Comparison of ENCODE assay signal across 8 mouse cellular contexts in the genomic region with DNA sequence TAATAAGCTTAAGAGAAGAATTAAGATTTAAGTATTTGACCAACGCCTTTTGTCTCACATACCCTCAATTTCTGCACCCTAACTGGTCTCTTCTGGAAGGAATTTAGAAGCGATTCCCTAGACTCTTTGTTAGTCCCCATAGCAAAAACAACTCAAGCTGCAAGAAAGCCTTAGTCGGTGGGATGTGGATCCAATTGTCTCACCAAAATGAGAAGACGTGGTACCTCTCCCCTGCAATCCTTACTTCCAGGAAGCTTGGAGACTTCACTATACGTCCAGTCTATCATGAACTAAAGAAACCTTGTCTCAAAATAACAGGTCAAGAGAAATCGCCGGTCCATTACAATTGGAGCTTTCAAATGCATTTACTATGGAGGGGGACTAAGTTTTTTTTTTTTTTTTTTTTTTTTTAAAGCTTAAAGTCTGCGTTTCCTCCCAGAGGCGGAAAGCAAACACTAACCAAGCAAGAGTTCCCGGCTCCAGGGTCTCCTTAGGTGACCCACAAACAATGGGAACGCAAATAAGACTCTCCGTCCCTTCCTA. TPM values are rescaled to one million over a fixed set of nuclear protein-coding genes. Genes with fewer than 3 reads are reported as not detected.
DNase-seq lines count a peak whose midpoint lies in the region; ATAC-seq and TF ChIP-seq lines count a peak whose summit lies in the region.

No protein-coding gene starts in this region.

- ATAC-seq in hindbrain, postnatal 0 days, result no peak
- no peak for ATAC-seq in neural tube, embryonic 13.5 days (ENCODE audit: low read depth)

- TF ChIP-seq POLR2A in lung, adult 2 months (IDR thresholded peaks at IDR 0.05; ENCODE audit: borderline replicate concordance, extremely low read depth, low read depth, low read length), result no peak

- H3K27ac ChIP-seq in embryonic facial prominence, embryonic 10.5 days (replicated peaks), result peak overlapping the region; percentile 92
- peak overlapping the region; percentile 66 for H3K27ac ChIP-seq in hindbrain, postnatal 0 days
- peak overlapping the region; percentile 94 for H3K27ac ChIP-seq in neural tube, embryonic 13.5 days (replicated peaks)

- no peak for TF ChIP-seq CTCF in lung, adult 2 months (IDR thresholded peaks at IDR 0.05; ENCODE audit: insufficient read depth, low read length)
- no peak for TF ChIP-seq CTCF in hindbrain, postnatal 0 days (IDR thresholded peaks at IDR 0.05; ENCODE audit: low read depth)

- peak overlapping the region; percentile 67 for H3K4me3 ChIP-seq in lung, adult 2 months (replicated peaks; ENCODE audit: extremely low read depth, low read depth, low read length)
- peak overlapping the region; percentile 97 for H3K4me3 ChIP-seq in embryonic facial prominence, embryonic 10.5 days
- peak overlapping the region; percentile 100 for H3K4me3 ChIP-seq in hindbrain, postnatal 0 days (ENCODE audit: low read length)
- H3K4me3 ChIP-seq in neural tube, embryonic 13.5 days, result peak overlapping the region; percentile 85

- intact Hi-C loops in left cerebral cortex, postnatal 10 days (cut with DNase I), result no loop called here

- DNase-seq in lung, adult 2 months, result no peak
- no peak for DNase-seq in lung, postnatal 4 days
- DNase-seq in embryonic facial prominence, embryonic 10.5 days (ENCODE audit: low spot score), result peak; percentile 38
- DNase-seq in hindbrain, postnatal 0 days (ENCODE audit: low spot score), result peak; percentile 11
- DNase-seq in frontal cortex, postnatal 25 days (ENCODE audit: low spot score in 2 of 2), result no peak
- DNase-seq in thymus, postnatal 10 days (ENCODE audit: low spot score in 2 of 2), result no peak
- DNase-seq in left cerebral cortex, postnatal 10 days (ENCODE audit: extremely low spot score in 1 of 2, low spot score in 2 of 2), result no peak

- 1% methylated on average over 12 of the region's 12 CpGs for WGBS in lung, adult 2 months
- 2% methylated on average over 12 of the region's 12 CpGs for WGBS in embryonic facial prominence, embryonic 10.5 days
- WGBS in hindbrain, postnatal 0 days, result 2% methylated on average over 12 of the region's 12 CpGs
- WGBS in neural tube, embryonic 13.5 days, result 2% methylated on average over 12 of the region's 12 CpGs

- H3K36me3 ChIP-seq in embryonic facial prominence, embryonic 10.5 days (replicated peaks), result peaks cover 55% of the 10 kb centered on the region
- H3K36me3 ChIP-seq in hindbrain, postnatal 0 days (ENCODE audit: insufficient read depth, low read length), result peaks cover 13% of the 10 kb centered on the region
- peaks cover 33% of the 10 kb centered on the region for H3K36me3 ChIP-seq in neural tube, embryonic 13.5 days

- peak overlapping the region; percentile 91 for H3K9ac ChIP-seq in hindbrain, postnatal 0 days (replicated peaks; ENCODE audit: low read length)
- peak overlapping the region; percentile 89 for H3K9ac ChIP-seq in neural tube, embryonic 13.5 days

- H3K27me3 ChIP-seq in embryonic facial prominence, embryonic 10.5 days (replicated peaks; ENCODE audit: low read depth, poor library complexity, severe bottlenecking), result no peaks in the 10 kb centered on the region
- H3K27me3 ChIP-seq in hindbrain, postnatal 0 days (ENCODE audit: insufficient read depth, low read length), result no peaks in the 10 kb centered on the region
- H3K27me3 ChIP-seq in neural tube, embryonic 13.5 days, result no peaks in the 10 kb centered on the region

- H3K4me1 ChIP-seq in lung, adult 2 months (ENCODE audit: control insufficient read depth, insufficient read depth, low read length), result no peaks in the 10 kb centered on the region; the same call in 1 of the 2 replicates
- H3K4me1 ChIP-seq in embryonic facial prominence, embryonic 10.5 days, result peaks cover 27% of the 10 kb centered on the region
- 0 out of 2 replicates have a peak, but pooled peaks cover 3% of the 10 kb centered on the region for H3K4me1 ChIP-seq in hindbrain, postnatal 0 days (ENCODE audit: insufficient read depth, low read length)
- peaks cover 27% of the 10 kb centered on the region for H3K4me1 ChIP-seq in neural tube, embryonic 13.5 days (replicated peaks)

- peak overlapping the region; percentile 70 for H3K4me2 ChIP-seq in hindbrain, postnatal 0 days (ENCODE audit: low read depth, low read length)
- H3K4me2 ChIP-seq in neural tube, embryonic 13.5 days, result peak overlapping the region; percentile 69

- no peaks in the 10 kb centered on the region for H3K9me3 ChIP-seq in embryonic facial prominence, embryonic 10.5 days
- H3K9me3 ChIP-seq in hindbrain, postnatal 0 days (ENCODE audit: low read length), result no peaks in the 10 kb centered on the region
- no peaks in the 10 kb centered on the region for H3K9me3 ChIP-seq in neural tube, embryonic 13.5 days

RNA-seq across cellular contexts. Expression of gene Trim37, which starts 0.5 kb away (rescaled TPM):
- polyA plus RNA-seq in lung, adult 2 months (2012; rRNA removed), result 2.4 and 3.6 TPM in 2 replicates
- 49.1 and 52.1 TPM in 2 replicates for polyA plus RNA-seq in embryonic facial prominence, embryonic 10.5 days (2016; fragmentation: Nextera tagmentation; extraction: Ambion mirVana)
- 107 and 108 TPM in 2 replicates for total RNA-seq in hindbrain, postnatal 0 days (2014; rRNA removed)
- polyA plus RNA-seq in hindbrain, postnatal 0 days (2015; fragmentation: Nextera tagmentation; extraction: Ambion mirVana), result 72.2 and 75.3 TPM in 2 replicates
- polyA plus RNA-seq in neural tube, embryonic 13.5 days (2015; fragmentation: Nextera tagmentation; extraction: Ambion mirVana), result 73.5 and 81.0 TPM in 2 replicates
- 100 to 1,000 TPM; 176 to 177 TPM for total RNA-seq in left cerebral cortex, postnatal 10 days (2021)

RNA-seq across cellular contexts. Expression of gene Ska2, which starts 17.3 kb away (rescaled TPM):
- polyA plus RNA-seq in lung, adult 2 months (2012; rRNA removed), result 2.8 and 4.9 TPM in 2 replicates
- polyA plus RNA-seq in embryonic facial prominence, embryonic 10.5 days (2016; fragmentation: Nextera tagmentation; extraction: Ambion mirVana), result 105 and 111 TPM in 2 replicates
- total RNA-seq in hindbrain, postnatal 0 days (2014; rRNA removed), result 22.8 and 27.0 TPM in 2 replicates
- 24.5 and 26.7 TPM in 2 replicates for polyA plus RNA-seq in hindbrain, postnatal 0 days (2015; fragmentation: Nextera tagmentation; extraction: Ambion mirVana)
- polyA plus RNA-seq in neural tube, embryonic 13.5 days (2015; fragmentation: Nextera tagmentation; extraction: Ambion mirVana), result 49.7 and 59.8 TPM in 2 replicates
- 10 to 100 TPM; 16.3 to 16.9 TPM for total RNA-seq in left cerebral cortex, postnatal 10 days (2021)

RNA-seq across cellular contexts. Expression of gene Prr11, which starts 17.8 kb away (rescaled TPM):
- polyA plus RNA-seq in lung, adult 2 months (2012; rRNA removed), result 0.19 and 0.54 TPM in 2 replicates
- polyA plus RNA-seq in embryonic facial prominence, embryonic 10.5 days (2016; fragmentation: Nextera tagmentation; extraction: Ambion mirVana), result 17.5 and 17.9 TPM in 2 replicates
- total RNA-seq in hindbrain, postnatal 0 days (2014; rRNA removed), result 1.6 and 1.8 TPM in 2 replicates
- polyA plus RNA-seq in hindbrain, postnatal 0 days (2015; fragmentation: Nextera tagmentation; extraction: Ambion mirVana), result 1.5 and 1.8 TPM in 2 replicates
- polyA plus RNA-seq in neural tube, embryonic 13.5 days (2015; fragmentation: Nextera tagmentation; extraction: Ambion mirVana), result 3.5 and 4.0 TPM in 2 replicates
- total RNA-seq in left cerebral cortex, postnatal 10 days (2021), result 1 to 10 TPM; 1.3 to 1.5 TPM

RNA-seq across cellular contexts. Expression of gene Smg8, which starts 39.8 kb away (rescaled TPM):
- polyA plus RNA-seq in lung, adult 2 months (2012; rRNA removed), result 6.2 and 7.9 TPM in 2 replicates
- 28.3 and 33.0 TPM in 2 replicates for polyA plus RNA-seq in embryonic facial prominence, embryonic 10.5 days (2016; fragmentation: Nextera tagmentation; extraction: Ambion mirVana)
- 21.8 and 27.0 TPM in 2 replicates for total RNA-seq in hindbrain, postnatal 0 days (2014; rRNA removed)
- 15.5 and 16.0 TPM in 2 replicates for polyA plus RNA-seq in hindbrain, postnatal 0 days (2015; fragmentation: Nextera tagmentation; extraction: Ambion mirVana)
- 21.7 and 24.4 TPM in 2 replicates for polyA plus RNA-seq in neural tube, embryonic 13.5 days (2015; fragmentation: Nextera tagmentation; extraction: Ambion mirVana)
- total RNA-seq in left cerebral cortex, postnatal 10 days (2021), result 10 to 100 TPM; 15.4 to 15.8 TPM

RNA-seq across cellular contexts. Expression of gene Gdpd1, which starts 52.5 kb away (rescaled TPM):
- 11.7 and 13.8 TPM in 2 replicates for polyA plus RNA-seq in lung, adult 2 months (2012; rRNA removed)
- 33.7 and 37.3 TPM in 2 replicates for polyA plus RNA-seq in embryonic facial prominence, embryonic 10.5 days (2016; fragmentation: Nextera tagmentation; extraction: Ambion mirVana)
- total RNA-seq in hindbrain, postnatal 0 days (2014; rRNA removed), result 54.2 and 59.9 TPM in 2 replicates
- polyA plus RNA-seq in hindbrain, postnatal 0 days (2015; fragmentation: Nextera tagmentation; extraction: Ambion mirVana), result 153 and 157 TPM in 2 replicates
- polyA plus RNA-seq in neural tube, embryonic 13.5 days (2015; fragmentation: Nextera tagmentation; extraction: Ambion mirVana), result 183 and 185 TPM in 2 replicates
- total RNA-seq in left cerebral cortex, postnatal 10 days (2021), result 10 to 100 TPM; 57.0 to 58.1 TPM

Comparison
In these comparisons a context has a peak if more than half of its experiments do, and no peak if none do; other contexts are left out.
1. DNase-seq: peak in embryonic facial prominence, embryonic 10.5 days (single experiment) and hindbrain, postnatal 0 days (single experiment); none in lung, adult 2 months (single experiment), lung, postnatal 4 days (0 of 2), frontal cortex, postnatal 25 days (0 of 2), thymus, postnatal 10 days (0 of 2) and left cerebral cortex, postnatal 10 days (0 of 2).
2. RNA of gene Trim37, which starts 0.5 kb away (polyA plus RNA-seq): 72.2 to 75.3 TPM in hindbrain, postnatal 0 days, 73.5 to 81.0 TPM in neural tube, embryonic 13.5 days and 49.1 to 52.1 TPM in embryonic facial prominence, embryonic 10.5 days; 2.4 to 3.6 TPM in lung, adult 2 months; every median in the first group is over 10 times any median in the second.
3. Peak in every context shown above with its lines, with median percentiles within 50 percentile points of each other: H3K4me3 ChIP-seq and H3K27ac ChIP-seq.